Mouse (Mus musculus) lung, adult 2 months (tissue): ENCODE results near the gene Gm1604a.
"Not testable (repeated sequence)": the region's sequence is repeated elsewhere in the genome, so short reads cannot be mapped to it uniquely, and the experiment has no call there.

ENCODE experiments used
- CTCF ChIP-seq: fragments of 200-500 bp; IDR thresholded peaks from 2 replicates; pipeline ENCODE4 v1.5.1; 2011; ENCODE audit warnings: mild to moderate bottlenecking, low read length, control low read depth; ENCODE audit not compliant: insufficient read depth
- POLR2A ChIP-seq: fragments of 200-500 bp; IDR thresholded peaks from 2 replicates; pipeline ENCODE4 v1.6.1; 2011; ENCODE audit warnings: low read depth, mild to moderate bottlenecking, control low read depth, low read length, borderline replicate concordance; ENCODE audit errors: extremely low read depth

DNA sequence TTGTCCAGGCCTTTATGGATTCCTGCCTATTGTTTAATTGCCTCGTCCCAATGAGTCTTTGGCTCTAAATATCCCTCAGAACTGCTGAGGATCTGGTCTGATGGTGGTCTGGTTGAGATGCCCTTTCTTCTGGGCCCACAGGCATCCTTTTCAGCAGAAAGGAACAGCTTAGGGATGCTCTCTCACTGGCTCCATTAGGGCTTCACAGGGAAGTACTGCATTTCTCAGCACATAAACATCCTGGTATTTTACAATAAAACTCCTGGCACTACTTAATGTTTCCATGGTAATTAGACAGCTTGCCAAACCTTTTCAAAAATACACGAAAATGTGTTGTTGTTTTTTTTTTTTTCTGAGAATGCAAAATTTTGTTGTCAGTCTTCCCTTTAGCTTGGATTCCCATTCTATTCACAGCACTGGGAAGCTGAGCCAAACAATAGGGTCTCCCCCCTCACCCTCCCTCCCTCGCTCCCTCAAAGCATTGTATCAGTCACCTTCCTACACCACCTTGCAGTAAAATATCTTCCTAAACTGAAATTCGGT lies 43.7 kb downstream of the Gm1604a start:
- not testable (repeated sequence) for TF ChIP-seq CTCF, POLR2A
